Mouse (Mus musculus): ENCODE data around the gene Dpagt1. TPM values are rescaled to one million over a fixed set of nuclear protein-coding genes. Genes with fewer than 3 reads are reported as not detected.
"Not testable (repeated sequence)": the region's sequence is repeated elsewhere in the genome, so short reads cannot be mapped to it uniquely, and the experiment has no call there.

Gene Dpagt1
- 4.4 and 7.1 TPM in 2 replicates for total RNA-seq (2017)

DNA sequence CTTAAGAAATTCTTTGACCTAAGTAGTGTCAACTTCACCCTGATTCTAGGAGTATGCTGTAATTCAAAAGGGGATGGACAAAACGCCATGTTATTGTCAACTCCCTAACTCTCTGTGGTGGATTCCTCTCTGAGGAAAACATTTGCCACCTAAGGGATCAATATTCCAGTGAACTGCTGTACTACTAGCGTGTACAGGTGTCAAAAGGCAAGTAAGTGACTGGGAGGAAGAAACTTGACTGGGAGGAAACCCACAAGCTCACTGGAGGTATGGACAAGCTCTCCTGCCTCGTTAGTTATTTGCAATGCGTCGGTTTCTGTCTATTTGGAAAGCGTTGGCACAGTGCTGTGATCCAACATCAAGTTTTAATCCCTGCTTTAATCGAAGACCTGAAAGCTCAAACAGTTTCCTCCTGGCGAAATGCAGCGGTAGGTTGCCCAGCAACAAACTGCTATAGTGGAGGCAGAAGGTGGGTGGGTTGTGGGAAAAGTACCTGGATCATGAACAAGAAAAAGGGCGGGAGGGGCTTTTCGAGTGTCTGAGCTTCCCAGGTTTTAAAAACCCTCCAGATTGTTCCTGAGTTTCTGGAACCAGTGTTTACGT lies at the start of gene Dpagt1:
Gene Dpagt1, plus strand, starts transcription at position 252 of the 603 bp plus-strand sequence.
- ATAC-seq (ENCODE audit: extremely low read depth, insufficient number of reproducible peaks, low FRiP score, poor library complexity, severe bottlenecking): no peak

DNA sequence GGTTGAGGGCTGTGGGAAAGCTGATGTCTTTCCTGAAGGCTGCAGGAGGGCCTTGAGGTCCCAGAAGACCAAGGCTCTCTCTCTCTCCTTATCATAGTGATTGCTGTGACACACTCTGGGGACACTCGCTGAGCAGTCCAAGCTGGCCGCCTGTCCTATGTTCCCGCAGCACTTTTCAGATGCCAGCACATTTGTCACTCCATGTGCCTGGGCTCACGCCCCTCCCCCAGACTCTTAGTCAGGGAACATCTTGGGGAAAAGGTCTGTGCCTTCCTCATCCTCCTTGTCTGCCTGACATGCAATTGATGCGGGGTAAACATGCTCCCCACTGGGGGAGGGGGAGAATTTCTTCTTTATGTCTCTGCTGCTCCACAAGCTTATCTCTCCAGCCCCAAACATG lies 42.6 kb upstream of the Dpagt1 start:
- no peak for ATAC-seq (ENCODE audit: extremely low read depth, insufficient number of reproducible peaks, low FRiP score, poor library complexity, severe bottlenecking)

DNA sequence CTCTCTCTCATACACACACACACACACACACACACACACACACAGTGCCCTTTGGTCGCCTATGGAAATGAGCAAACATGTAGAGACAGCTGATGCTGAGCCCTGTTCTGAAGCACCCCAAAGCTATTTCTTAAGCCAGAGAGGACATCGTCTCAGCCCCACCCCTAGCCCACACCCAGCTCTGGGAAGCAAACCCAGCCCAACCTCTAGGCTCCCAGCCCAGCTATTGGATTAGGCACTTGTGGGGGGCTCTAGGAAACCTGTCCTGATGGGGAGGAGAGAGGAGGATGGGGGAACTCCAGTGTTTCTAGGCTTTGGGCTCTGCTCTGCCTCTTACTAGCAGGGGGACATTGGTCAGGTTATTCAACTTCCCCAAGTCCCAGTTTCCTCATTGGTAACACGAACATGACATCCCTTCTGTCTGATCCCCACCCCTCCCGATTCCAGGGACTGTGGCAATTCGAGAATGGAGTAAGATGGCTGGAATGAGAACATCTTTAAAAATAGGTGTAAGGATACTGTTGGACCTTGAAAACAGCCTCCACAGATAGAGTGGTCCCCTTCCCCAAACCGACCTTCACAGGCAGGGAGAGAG lies 39.5 kb upstream of the Dpagt1 start:
- no peak for ATAC-seq (ENCODE audit: extremely low read depth, insufficient number of reproducible peaks, low FRiP score, poor library complexity, severe bottlenecking)

DNA sequence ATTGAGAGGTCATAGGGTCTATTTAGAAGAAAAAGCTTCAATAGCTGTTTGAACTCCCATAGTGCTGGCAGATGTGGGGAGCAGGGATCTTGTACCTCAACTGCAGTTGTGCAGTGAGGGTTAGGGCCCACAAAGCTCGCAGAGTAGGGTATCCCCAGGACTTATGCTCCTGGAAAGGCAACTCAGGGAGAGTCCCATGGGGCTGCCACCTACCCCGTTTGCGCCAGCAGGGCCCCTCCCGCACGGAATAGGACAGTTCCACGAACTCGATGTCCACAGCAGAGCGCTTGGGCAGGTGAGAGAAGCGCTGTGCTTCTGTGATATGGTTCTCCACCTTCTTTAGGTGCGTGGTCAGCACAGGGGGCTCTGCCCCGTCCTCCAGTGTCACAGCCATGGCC lies 38.8 kb upstream of the Dpagt1 start:
- ATAC-seq (ENCODE audit: extremely low read depth, insufficient number of reproducible peaks, low FRiP score, poor library complexity, severe bottlenecking): 0 out of 2 replicates have a peak, but pooled peaks have one; percentile 6

DNA sequence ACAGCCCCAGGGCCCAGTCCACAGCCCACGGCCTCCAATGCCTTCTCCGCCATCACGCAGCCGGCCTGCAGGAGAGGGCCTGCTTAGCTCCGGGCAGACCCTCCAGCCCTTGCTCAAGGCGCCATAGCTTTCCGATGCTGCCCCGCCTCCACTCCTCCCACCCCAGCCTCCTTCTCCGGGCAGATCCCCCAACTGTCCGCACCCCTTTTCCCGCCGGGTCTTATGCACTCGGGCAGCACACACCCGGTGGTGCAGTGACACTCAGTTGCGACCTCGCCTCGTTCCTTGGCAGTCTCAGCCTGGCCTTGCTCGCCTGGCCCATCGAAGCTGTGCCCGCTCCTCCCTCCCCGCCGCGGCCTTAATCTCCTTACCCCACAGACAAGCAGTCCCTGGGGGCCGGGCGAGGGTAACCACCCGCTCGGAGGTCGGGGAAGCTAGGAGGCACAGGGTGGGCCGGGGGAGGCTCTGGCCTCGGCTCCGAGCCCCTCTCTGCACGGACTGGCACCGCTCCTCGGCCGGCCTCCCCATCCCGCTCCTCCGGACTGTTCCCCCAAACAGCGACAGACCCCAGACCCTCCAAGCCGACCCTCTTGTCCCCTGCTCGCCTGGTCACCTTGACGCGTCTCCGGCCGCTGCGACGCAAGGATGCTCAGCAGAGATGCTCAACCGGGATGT lies 38.3 kb upstream of the Dpagt1 start:
- ATAC-seq (ENCODE audit: extremely low read depth, insufficient number of reproducible peaks, low FRiP score, poor library complexity, severe bottlenecking): no peak

DNA sequence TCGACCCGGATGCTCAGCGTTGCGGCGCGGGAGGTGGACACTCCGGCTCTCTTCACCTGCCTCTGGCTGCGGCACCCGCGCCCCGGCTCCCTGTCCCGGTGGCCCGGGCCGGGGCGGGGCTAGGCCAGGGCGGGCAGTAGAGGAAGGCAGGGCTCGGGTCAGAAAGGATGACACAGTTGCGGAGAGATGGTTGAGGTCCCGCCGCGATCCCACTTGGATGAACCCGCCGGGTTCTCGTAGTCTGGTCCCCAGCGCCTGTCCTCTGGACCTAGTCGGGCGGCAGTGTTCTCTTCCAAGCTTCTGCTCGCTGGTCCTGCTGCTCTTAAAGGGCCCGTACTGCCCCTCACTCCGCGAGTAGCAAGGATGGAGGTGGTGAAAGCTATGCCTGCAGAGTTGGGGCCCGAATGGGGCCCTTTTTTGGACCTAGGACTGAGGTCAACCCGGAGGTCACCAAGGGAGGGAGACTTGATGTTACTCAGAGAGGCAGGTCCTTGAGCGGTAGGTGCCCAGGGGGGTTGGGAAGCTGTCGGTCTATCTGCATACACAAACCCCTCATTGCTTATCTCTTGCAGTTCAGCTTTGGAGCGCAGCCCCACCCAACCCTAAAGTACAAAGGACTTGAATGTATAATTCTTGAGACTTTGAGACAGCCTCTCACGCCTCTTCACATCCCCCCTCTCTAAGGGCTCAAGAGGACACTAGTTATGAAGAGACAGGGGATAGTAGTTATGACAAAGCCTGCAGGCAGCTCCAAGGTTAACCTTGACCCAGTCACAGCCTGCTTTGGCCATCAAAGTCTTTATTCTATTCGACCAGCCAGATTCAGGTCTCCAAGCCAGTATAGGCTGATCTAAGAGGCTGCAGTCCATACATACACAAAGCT lies 37.5 kb upstream of the Dpagt1 start, which contains the start of gene Abcg4:
Gene Abcg4, minus strand, starts transcription at position 540 of the 883 bp plus-strand sequence.
- ATAC-seq (ENCODE audit: extremely low read depth, insufficient number of reproducible peaks, low FRiP score, poor library complexity, severe bottlenecking): no peak

DNA sequence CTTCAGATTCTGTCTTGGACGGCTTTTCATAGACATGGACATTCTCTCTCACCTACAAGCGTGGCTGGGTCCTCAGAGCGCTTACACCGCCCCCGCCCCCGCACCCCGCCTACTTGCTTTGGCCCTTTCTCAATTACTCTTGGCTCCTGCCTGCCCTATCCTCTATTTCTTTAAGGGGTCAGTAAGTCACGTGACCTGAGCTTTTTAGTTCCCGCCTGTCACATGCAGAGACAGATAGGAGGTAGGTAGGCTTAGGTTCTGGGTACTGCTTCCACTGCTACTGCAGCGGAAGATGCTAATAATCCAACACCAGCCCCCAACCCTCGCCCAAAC lies 36.9 kb upstream of the Dpagt1 start:
- ATAC-seq (ENCODE audit: extremely low read depth, insufficient number of reproducible peaks, low FRiP score, poor library complexity, severe bottlenecking): no peak

DNA sequence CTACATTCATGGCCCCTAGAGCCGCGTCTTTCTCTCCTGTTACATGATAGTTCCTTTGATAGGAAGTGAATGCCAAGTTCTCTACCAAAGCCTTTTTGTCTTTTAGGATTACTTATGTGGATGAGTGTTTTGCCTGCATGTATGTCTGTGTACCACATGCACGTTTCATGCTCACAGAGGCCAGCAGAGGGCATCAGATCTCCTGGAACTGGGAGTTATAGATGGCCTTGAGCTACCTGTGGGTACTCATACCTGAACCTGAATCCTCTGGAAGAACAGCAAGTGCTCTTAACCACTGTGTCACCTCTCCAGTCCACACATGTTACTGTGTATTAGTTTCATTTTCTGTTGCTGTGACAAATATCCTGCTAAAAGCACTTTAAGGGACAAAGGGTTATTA lies 33.3 kb upstream of the Dpagt1 start:
- no peak for ATAC-seq (ENCODE audit: extremely low read depth, insufficient number of reproducible peaks, low FRiP score, poor library complexity, severe bottlenecking)

DNA sequence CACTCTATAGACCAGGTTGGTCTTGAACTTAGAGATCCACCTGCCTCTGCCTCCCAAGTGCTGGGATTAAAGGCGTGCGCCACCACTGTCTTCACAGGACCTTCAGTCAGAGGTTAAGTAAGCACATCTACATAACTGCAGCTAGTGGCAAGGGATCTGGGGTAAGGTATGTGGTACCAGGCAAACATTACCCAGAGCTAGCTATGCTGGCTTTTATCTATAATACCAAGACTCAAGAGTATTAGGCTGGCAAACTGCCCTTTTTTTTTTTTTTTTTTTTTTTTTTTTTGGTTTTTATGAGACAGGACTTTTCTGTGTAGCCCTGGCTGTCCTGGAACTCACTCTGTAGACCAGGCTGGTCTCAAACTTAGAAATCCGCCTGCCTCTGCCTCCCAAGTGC lies 25.8 kb upstream of the Dpagt1 start:
- ATAC-seq (ENCODE audit: extremely low read depth, insufficient number of reproducible peaks, low FRiP score, poor library complexity, severe bottlenecking): not testable (repeated sequence)

DNA sequence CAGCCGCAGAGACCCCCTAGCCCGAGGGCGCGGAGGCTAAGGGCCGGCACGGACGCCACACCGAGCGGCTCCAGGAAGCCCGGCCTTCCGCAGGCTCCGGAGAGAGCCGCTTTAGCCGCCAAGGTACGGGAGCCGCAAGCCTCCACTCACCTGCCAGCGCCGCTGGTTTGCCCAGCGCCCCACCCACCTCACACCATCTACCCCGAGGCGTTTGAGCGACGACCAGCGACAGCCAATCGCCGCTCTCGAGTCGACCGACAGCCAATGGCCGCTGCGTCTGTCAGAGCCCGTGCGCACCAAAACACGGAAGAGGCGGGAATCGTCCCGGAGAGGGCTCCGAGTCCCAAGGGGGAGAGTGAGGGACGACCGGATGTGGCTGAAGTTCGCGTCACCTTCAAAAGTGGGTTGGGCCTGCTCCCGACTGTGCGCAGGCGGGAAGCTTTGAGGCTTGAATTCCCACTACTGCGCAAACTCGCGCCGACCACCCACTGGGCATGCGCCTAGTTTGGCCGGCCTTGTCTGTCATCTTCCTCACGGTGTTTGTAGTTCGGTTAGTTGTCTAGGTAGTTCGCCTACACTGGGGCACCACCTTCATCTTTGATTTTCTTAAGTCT lies 20.2 kb upstream of the Dpagt1 start, which contains the start of gene Hinfp:
Gene Hinfp, minus strand, starts transcription at position 206 of the 614 bp plus-strand sequence.
- ATAC-seq (ENCODE audit: extremely low read depth, insufficient number of reproducible peaks, low FRiP score, poor library complexity, severe bottlenecking): peak; percentile 96

DNA sequence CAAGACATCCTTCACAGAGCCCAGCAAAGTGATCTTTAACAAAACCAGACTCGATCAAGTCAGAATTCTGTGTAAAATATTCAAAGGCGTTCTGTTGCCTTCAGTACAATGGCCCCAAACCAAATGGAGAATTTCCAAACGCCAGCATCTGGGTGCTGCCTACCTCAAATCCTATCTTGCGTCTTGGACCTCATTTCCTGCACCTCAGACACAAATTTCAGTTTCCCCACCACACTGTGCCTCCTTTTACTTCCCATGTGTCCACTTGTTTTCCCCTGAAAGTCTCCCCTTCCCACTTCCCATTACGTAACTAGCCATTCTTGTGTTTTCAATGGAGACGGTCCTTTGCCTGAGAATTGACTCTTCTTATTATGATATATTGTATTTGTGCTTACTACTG lies 19.3 kb upstream of the Dpagt1 start:
- ATAC-seq (ENCODE audit: extremely low read depth, insufficient number of reproducible peaks, low FRiP score, poor library complexity, severe bottlenecking): no peak

DNA sequence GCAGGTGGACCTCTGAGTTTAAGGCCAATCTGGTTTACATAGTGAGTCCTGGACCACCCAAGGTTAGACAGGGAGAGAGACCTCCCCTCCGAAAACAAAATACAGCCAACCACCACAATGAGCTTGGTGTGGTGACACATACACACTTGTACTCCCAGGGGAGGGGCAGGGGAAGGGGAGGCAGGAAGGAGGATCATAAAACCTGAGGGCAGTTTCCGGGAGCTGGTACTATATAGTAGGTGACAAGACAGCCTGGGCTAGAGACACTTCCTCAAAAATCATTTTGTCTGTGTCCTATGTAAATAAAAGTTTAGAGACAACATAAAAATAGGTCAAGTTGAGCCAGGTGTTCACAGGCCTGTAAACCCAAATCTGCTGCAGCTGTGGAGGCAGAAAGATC lies 18.6 kb upstream of the Dpagt1 start:
- no peak for ATAC-seq (ENCODE audit: extremely low read depth, insufficient number of reproducible peaks, low FRiP score, poor library complexity, severe bottlenecking)

DNA sequence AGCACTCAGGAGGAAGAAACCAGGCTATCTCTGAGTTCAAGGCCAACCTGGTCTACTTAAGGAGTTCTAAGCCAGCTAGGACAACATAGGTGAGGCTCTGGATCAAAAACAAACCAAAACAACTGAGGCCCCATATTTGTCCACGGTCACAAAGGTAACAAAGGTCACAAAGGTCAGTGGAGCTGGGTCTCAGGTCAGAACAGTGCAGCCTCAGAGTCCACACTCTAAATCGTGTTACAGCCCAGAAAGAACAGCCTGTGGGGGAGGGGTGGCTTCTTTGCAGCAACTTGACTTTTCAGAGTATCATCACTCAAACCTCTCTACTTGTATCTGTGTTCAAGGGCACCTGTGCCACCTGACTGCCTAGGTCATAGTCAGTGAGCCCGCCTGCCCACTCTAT lies 16.1 kb upstream of the Dpagt1 start:
- no peak for ATAC-seq (ENCODE audit: extremely low read depth, insufficient number of reproducible peaks, low FRiP score, poor library complexity, severe bottlenecking)

DNA sequence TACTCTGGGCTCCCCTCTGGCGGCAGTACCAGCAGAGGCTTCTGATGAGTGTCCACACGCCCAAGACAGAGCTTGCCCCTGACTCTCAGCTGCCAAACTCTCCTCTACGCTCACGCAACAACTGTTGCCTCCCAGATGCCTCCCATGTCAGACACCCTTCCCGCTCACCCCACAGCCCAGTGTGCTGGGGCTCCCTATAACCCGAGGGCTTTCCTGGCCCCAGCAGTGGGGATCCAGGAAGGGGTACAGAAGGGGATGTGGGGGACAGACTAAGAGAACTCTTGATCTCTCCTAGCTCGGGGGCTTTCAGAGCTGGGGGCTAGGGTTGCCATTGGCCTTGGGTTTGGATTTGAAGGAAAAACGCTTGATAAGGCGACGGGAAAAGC lies 15.1 kb upstream of the Dpagt1 start:
- no peak for ATAC-seq (ENCODE audit: extremely low read depth, insufficient number of reproducible peaks, low FRiP score, poor library complexity, severe bottlenecking)

DNA sequence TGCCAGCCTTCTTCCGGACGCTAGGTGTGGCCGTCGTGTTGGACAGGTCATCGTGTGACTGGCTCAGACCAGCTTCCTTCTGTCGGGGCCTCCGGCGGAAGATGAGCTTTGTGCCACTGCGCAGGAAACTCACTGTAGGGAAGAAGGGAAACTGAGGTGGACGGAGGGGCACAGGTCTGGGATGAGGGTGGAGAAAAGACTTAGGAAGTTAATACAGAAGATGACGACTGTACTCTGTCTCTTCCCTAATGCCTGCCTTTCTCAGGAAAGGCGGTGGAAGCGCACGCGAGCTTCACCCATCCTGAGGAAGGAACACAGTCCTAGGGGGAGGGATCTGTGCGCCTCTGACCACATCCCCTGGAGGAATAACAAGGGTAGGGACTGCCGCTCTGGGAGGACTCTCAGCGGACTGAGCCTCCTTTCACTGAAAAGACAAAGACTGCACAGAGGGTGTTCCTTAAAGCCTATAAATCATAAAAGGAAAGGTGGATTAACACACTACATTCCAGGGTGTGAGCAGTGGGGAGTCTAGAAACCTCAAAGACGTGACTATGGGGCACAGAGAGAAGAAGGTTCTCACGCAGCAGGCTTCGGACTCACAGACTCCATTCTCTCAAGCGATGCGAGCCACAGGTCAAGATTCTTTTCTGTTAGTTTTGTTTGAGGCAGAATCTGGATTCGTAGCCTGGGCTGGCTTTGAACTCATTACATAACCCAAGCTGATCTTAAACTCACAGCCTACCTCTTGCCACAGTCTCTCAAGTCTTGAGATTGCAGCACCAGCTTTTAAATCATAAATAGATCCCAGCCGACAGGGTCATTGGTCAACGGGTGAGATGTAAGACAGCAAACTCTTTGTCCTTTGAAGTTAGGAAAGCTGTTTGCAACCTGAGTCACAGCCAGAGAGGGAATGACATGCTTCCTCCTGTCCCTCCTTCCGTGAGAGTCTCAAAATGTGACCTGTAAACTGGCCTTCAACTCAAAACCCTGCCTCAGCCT lies 14.4 kb upstream of the Dpagt1 start:
- no peak for ATAC-seq (ENCODE audit: extremely low read depth, insufficient number of reproducible peaks, low FRiP score, poor library complexity, severe bottlenecking)

DNA sequence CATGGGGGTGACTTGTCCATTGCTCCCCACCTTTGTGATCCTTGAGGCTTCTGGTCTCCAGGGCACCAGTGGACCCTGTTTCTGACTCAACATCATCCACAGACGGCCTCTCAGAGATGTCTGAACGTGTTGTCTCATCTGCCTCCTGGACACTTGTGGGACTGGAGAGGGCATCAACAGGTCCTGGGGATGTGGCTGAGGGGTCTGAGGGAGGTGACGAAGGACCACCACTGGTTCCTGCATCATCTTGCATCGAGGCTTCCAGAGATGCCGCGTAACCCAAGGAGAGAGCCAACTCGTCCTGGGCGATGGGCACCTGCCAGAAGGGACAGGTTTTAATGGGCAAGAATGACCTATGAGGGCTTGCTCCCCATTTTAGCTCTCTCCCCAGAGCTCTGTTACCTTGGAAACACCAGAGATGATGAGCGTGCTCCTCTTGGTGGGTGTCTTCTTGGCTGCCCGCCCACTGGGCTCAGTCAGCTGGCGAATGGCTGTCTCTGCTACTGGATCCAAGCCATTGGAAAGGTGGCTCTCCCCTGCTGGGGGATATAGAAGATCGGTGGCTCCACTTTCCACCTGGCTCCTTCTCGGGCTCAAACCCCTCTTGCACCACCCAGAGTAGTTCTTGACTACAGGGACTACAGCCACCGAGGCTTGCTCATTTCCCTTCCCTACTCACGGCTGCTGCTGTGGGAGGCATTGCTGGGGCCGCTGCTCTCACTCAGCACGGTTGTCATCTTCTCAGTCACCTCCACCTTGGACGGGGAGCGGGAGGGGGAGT lies 12.2 kb upstream of the Dpagt1 start:
- no peak for ATAC-seq (ENCODE audit: extremely low read depth, insufficient number of reproducible peaks, low FRiP score, poor library complexity, severe bottlenecking)

DNA sequence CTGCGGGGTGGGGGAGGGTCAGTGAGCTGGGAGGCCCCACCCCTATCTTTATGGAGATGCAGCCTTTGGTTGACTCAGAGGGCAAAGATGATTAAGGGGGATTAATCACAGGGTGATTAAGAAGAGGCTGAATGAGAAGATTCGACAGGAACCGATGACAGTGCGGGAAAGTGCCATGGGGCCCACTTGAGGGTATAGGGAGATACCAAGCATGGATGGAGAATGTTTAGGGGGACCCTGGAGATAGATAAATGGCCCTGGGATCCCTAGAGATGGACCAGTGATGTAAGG lies 11.6 kb upstream of the Dpagt1 start:
- ATAC-seq (ENCODE audit: extremely low read depth, insufficient number of reproducible peaks, low FRiP score, poor library complexity, severe bottlenecking): no peak

DNA sequence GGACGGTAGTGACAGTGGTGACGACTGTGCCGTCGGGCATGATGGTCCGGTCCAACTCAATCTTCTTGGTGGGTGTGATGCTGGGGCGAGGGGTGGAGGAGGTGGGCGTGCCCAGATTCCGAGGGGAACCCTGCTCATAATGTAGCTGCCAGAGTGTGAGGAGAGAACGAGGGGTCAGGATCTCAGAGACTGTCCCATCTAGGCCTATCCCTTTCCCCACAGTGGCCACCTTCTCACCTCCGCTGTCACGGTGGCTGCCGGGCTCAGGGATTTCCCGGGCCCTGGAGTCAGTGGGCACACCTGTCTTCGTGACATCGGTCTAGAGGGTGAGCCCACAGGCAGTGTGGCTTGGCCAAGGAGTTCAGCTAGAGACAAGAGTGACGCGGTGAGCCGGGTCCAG lies 10.9 kb upstream of the Dpagt1 start:
- ATAC-seq (ENCODE audit: extremely low read depth, insufficient number of reproducible peaks, low FRiP score, poor library complexity, severe bottlenecking): no peak

Data from neutrophil, adult 5-6 weeks (primary cell).